Mouse (Mus musculus) heart, postnatal 36 days (tissue): ENCODE measurements at regions not wholly inside any gene's neighbourhood (a gene's known extent, or its start where the extent isn't known, plus 50 kb on each side); places are given as distances from the start of the nearest gene placed in this dataset.

Experiments
- DNase-seq, 2 experiments: peaks; one replicate each; pipeline ENCODE4 v3.0.0; 2021 to 2022
- intact Hi-C: fragments of 180-260 bp; cut with DNase I; formaldehyde crosslinking; loops from one replicate; pipeline ENCODE4 v1.15.1; 2025

- intact Hi-C loops = no loop called here
- DNase-seq = no peak
Measured at GRCm38 (mm10) chr15:88360375-88361035, 239.6 kb upstream of the Zdhhc25 start.

GRCm38 (mm10) chr15:88361351-88361750 lies 238.8 kb upstream of the Zdhhc25 start:
- intact Hi-C loops = no loop called here

GRCm38 (mm10) chr15:88362966-88363365 lies 237.1 kb upstream of the Zdhhc25 start:
- intact Hi-C loops = no loop called here

More at GRCm38 (mm10) chr15:88361351-88361750, 238.8 kb upstream of the Zdhhc25 start:
- no peak for DNase-seq

GRCm38 (mm10) chr15:88370366-88370765 lies 229.7 kb upstream of the Zdhhc25 start:
- no peak for DNase-seq
- intact Hi-C loops = no loop called here

More at GRCm38 (mm10) chr15:88362966-88363365, 237.1 kb upstream of the Zdhhc25 start:
- no peak for DNase-seq

- DNase-seq = no peak
- intact Hi-C loops = no loop called here
Measured at GRCm38 (mm10) chr15:88372039-88372438, 228.1 kb upstream of the Zdhhc25 start.

GRCm38 (mm10) chr15:88373923-88374322 lies 226.2 kb upstream of the Zdhhc25 start:
- DNase-seq = no peak
- intact Hi-C loops = no loop called here

GRCm38 (mm10) chr15:88379342-88379741 lies 220.8 kb upstream of the Zdhhc25 start:
- intact Hi-C loops = no loop called here
- no peak for DNase-seq

GRCm38 (mm10) chr15:88379951-88380623 lies 220.0 kb upstream of the Zdhhc25 start:
- no peak for DNase-seq
- intact Hi-C loops = no loop called here

GRCm38 (mm10) chr15:88381419-88381818 lies 218.7 kb upstream of the Zdhhc25 start:
- no peak for DNase-seq
- intact Hi-C loops = no loop called here

GRCm38 (mm10) chr15:88385943-88386342 lies 214.2 kb upstream of the Zdhhc25 start:
- no peak for DNase-seq
- intact Hi-C loops = no loop called here

- intact Hi-C loops = no loop called here
- DNase-seq = no peak
Measured at GRCm38 (mm10) chr15:88386711-88387110, 213.4 kb upstream of the Zdhhc25 start.

GRCm38 (mm10) chr15:88391822-88392221 lies 208.3 kb upstream of the Zdhhc25 start:
- no peak for DNase-seq
- intact Hi-C loops = no loop called here

GRCm38 (mm10) chr15:88399064-88399463 lies 201.0 kb upstream of the Zdhhc25 start:
- no peak for DNase-seq
- intact Hi-C loops = no loop called here

GRCm38 (mm10) chr15:88399989-88400388 lies 200.1 kb upstream of the Zdhhc25 start:
- no peak for DNase-seq
- intact Hi-C loops = no loop called here

GRCm38 (mm10) chr15:88400787-88401186 lies 199.3 kb upstream of the Zdhhc25 start:
- intact Hi-C loops = no loop called here
- no peak for DNase-seq

GRCm38 (mm10) chr15:88408461-88409379 lies 191.4 kb upstream of the Zdhhc25 start:
- intact Hi-C loops = no loop called here
- DNase-seq = no peak

GRCm38 (mm10) chr15:88414206-88414605 lies 185.9 kb upstream of the Zdhhc25 start:
- intact Hi-C loops = no loop called here
- DNase-seq = no peak

- intact Hi-C loops = no loop called here
Measured at GRCm38 (mm10) chr15:88418881-88419280, 181.2 kb upstream of the Zdhhc25 start.

GRCm38 (mm10) chr15:88428441-88428840 lies 171.7 kb upstream of the Zdhhc25 start:
- DNase-seq = no peak
- intact Hi-C loops = no loop called here

More at GRCm38 (mm10) chr15:88418881-88419280, 181.2 kb upstream of the Zdhhc25 start:
- no peak for DNase-seq

- DNase-seq = no peak
- intact Hi-C loops = no loop called here
Measured at GRCm38 (mm10) chr15:88430941-88431340, 169.2 kb upstream of the Zdhhc25 start.

- intact Hi-C loops = no loop called here
- DNase-seq = no peak
Measured at GRCm38 (mm10) chr15:88448272-88448671, 151.8 kb upstream of the Zdhhc25 start.
